Mouse (Mus musculus): Measurements from ENCODE around the gene Btf3l4. TPM values are rescaled to one million over a fixed set of nuclear protein-coding genes. Genes with fewer than 3 reads are reported as not detected.

The Btf3l4 gene
- polyA plus RNA-seq, 1 experiment: 93.9 TPM

GRCm38 (mm10) chr4:108826096-108826495 lies 7.3 kb downstream of the Btf3l4 start:
- DNase-seq (ENCODE audit: extremely low spot score in 1 of 2, low spot score in 1 of 2): no peak

GRCm38 (mm10) chr4:108825677-108826076 lies 7.7 kb downstream of the Btf3l4 start:
- DNase-seq (ENCODE audit: extremely low spot score in 1 of 2, low spot score in 1 of 2): no peak

GRCm38 (mm10) chr4:108811550-108811949 lies 21.9 kb downstream of the Btf3l4 start:
- no peak for DNase-seq (ENCODE audit: extremely low spot score in 1 of 2, low spot score in 1 of 2)

DNA sequence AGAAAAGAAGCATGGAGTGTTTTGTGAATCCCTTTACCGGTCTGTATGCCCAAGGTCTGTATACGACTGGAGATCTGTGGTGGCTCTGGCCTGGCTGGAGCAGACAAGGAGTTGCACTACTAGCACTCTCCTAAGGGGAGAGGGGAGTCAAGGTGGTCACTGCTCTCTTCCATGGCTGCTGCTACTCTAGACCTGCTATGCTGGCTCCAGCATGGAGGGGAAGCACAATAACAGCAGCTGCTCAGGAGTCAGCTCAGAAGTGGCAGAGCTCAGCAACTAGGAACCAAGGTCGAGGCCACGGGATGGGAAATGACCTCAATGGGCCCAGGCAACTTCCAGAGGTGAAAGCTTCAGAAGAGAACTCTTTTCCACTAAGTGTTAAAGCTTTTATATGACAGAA lies 22.3 kb downstream of the Btf3l4 start:
- DNase-seq (ENCODE audit: extremely low spot score in 1 of 2, low spot score in 1 of 2): no peak

- DNase-seq (ENCODE audit: extremely low spot score in 1 of 2, low spot score in 1 of 2): no peak
Measured at GRCm38 (mm10) chr4:108803535-108803934, 29.9 kb downstream of the Btf3l4 start.

DNA sequence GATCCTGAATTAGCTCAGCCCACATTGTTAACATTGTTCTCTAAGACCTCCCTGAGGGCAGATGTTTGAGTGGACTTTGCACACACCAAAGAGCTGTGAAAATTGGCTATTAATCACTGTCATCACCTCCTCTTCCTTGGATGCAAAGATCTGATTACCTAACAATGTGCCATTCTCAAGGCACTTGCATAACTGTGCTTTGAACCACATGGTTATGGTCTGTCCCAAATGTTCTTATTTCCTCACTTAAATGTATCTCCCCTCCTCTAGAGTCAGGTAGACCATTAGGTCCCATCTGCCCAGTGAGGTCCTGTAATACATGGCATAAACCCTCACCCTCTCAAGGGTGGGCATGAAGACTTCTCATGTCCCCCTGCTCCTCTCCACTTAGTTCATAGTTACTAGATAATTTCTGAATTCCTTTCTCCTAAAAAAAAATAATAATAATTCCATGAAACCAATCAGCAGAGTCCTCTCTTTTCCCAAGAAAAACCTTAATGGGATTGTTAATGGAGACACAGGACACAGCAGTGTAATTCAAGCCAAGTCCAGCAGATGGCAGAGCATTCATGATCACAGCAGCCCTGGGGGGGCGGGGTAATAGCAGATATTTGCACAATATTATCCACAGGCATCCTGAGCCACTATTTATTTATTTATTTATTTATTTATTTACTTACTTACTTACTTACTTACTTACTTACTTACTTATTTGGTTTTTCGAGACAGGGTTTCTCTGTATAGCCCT lies 35.2 kb downstream of the Btf3l4 start:
- DNase-seq (ENCODE audit: extremely low spot score in 1 of 2, low spot score in 1 of 2): peak in 1 of 2 experiments; percentile 85

GRCm38 (mm10) chr4:108796701-108797100 lies 36.7 kb downstream of the Btf3l4 start:
- DNase-seq (ENCODE audit: extremely low spot score in 1 of 2, low spot score in 1 of 2): no peak

DNA sequence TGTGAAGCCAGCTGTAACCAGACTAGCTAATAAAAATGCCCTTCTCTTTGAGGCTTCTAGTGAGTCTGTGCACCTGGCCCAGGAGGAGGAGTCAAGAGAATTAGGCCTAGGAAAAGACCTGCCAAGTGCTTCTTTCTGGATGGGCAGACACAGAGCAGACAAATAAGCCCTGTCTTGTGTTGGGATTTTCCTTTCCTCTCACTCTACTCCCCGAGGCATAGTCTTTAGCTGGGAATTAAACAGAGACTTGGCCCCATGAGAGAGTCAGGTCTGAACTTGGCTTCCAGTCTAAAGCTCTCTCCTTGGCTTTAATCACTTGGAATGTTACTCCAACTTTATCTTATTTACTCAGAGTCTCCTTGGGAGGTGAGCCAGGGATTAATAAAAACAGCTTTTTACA lies 39.5 kb downstream of the Btf3l4 start:
- DNase-seq (ENCODE audit: extremely low spot score in 1 of 2, low spot score in 1 of 2): no peak

- no peak for DNase-seq (ENCODE audit: extremely low spot score in 1 of 2, low spot score in 1 of 2)
Measured at GRCm38 (mm10) chr4:108790507-108790906, 42.9 kb downstream of the Btf3l4 start.

GRCm38 (mm10) chr4:108789258-108789936 lies 44.0 kb downstream of the Btf3l4 start:
- DNase-seq (ENCODE audit: extremely low spot score in 1 of 2, low spot score in 1 of 2): no peak

DNA sequence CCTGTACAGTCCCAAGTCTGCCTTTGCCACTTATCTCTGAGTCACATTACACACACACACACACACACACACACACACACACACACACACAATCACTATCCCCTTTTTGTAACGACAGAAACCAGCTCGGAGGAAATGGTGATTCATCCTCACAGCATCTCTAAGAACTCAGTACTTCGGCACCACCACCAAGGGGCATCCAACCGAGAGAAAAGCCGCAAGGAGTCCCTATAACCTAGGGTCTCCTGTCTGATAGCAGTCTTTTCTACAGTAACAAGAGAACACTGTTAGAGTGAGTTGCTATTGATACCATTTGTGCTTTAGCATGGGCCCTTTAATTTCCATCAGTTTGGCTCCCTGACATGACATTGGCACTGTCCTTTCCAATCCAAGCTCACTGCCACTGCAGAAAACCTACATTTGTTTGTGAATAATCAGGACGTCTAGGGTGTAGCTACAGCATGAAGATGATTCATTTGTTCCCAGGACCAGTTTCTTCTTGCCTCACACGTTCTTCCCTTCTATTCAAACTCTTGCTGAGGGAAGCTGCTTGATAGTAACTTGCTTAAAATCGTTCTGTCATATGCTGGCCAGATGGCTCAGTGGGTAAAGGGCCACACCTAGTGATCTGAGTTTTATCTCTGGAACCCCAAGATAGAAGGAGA lies 50.9 kb downstream of the Btf3l4 start:
- peak; percentile 15 to 70 for DNase-seq (ENCODE audit: extremely low spot score in 1 of 2, low spot score in 1 of 2)

GRCm38 (mm10) chr4:108781596-108781995 lies 51.8 kb downstream of the Btf3l4 start:
- DNase-seq (ENCODE audit: extremely low spot score in 1 of 2, low spot score in 1 of 2): peak in 1 of 2 experiments; percentile 36

DNA sequence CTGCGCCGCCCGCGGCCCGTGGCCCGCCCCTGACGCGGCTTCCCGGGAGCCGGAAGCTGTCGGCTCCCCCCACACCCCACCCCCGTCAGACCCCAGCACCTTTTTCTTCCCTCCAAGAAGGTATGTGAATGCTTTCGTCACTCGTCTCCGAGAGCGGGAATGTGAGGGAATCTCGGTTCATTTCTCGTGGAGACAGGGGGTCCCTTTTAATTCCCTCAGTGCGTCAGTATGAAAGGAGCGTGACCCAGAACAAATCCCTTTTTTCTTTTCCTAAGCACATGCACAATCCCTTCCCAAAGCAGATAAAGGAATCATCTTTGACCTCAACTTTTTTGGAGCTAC lies 52.6 kb downstream of the Btf3l4 start:
- no peak for DNase-seq (ENCODE audit: extremely low spot score in 1 of 2, low spot score in 1 of 2)

DNA sequence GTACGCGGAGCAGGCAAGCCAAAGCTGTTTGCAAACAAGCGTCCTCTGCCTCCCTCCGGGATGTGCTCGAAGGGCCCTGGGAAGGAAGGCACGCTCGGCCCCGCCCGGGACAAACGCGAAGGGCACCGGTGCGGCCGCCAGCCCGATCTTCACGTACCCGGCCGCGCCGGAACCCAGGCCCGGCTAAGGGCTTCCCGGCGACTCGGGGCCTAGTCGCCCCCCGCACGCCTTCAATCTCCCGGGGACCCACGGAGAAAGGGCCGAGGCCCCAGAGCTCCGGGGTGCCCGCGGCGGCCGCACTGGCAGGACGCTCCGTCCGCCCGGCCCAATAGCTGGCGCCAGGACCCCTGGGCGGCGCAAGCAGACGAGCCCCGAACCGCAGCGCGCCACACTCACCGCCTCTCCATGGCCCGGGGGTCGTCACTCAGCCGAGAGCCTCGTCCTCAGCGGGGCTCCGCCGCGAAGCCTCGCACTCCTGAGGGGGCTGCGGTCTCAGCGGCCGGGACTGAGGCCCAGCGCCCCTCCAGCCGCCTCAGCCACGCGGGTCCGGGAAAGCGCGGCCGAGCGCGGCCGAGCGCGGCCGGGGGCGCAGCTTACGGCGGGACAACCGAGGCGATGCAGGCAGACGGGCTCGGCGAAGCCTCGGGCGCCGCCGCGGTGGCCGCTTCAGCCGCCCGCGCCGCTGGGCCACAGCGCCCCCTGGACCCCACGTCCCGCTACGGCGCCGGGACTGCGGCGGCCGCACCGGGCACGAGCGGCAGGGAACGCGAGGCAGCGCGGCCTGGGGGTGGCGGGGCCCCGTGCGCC lies 53.2 kb downstream of the Btf3l4 start, which contains the start of gene Zfyve9:
Zfyve9 (minus strand) TSS at position 742 of the 807 bp plus-strand sequence.
- DNase-seq (ENCODE audit: extremely low spot score in 1 of 2, low spot score in 1 of 2): peak; percentile 14 to 74

- DNase-seq (ENCODE audit: extremely low spot score in 1 of 2, low spot score in 1 of 2): peak in 1 of 2 experiments; percentile 50
Measured at GRCm38 (mm10) chr4:108779763-108780056, 53.7 kb downstream of the Btf3l4 start.

DNA sequence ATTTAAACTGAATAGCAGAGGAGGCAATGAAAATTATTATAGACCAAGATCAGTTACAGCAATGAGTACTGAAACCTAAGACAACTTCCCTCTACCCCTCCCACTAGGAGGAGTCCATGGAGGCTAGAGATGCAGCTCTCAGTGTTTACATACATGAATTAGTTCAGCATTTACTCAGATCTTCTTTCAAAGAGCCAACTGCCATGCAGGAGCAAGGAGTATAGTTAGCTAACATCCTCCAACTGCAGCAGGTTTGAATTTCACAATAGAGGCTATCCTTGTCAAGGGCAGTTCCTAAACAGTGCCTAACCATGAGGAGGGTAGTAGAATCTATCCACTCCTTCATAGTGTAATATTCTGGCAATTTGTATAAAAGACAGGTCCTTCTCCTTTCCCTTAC lies 64.9 kb downstream of the Btf3l4 start:
- no peak for DNase-seq (ENCODE audit: extremely low spot score in 1 of 2, low spot score in 1 of 2)

Other genes with a start within 250 kb of the Btf3l4 start
- 46.6 and 51.7 TPM in 2 replicates for gene Cc2d1b, start 213.7 kb downstream of the Btf3l4 start, polyA plus RNA-seq (2012; rRNA removed)
- 0.48 and 0.60 TPM in 2 replicates for gene 3110021N24Rik, start 114.0 kb downstream of the Btf3l4 start, polyA plus RNA-seq (2012; rRNA removed)
- 21.9 TPM in 2 replicates for gene Zfyve9, start 52.8 kb downstream of the Btf3l4 start, polyA plus RNA-seq (2012; rRNA removed)
- 41.0 and 41.1 TPM in 2 replicates for gene Txndc12, start 987 bp upstream of the Btf3l4 start, polyA plus RNA-seq (2012; rRNA removed)
- 16.1 and 18.8 TPM in 2 replicates for gene Kti12, start 14.2 kb upstream of the Btf3l4 start, polyA plus RNA-seq (2012; rRNA removed)
- 0.14 and 0.17 TPM in 2 replicates for gene A730015C16Rik, start 15.0 kb upstream of the Btf3l4 start, polyA plus RNA-seq (2012; rRNA removed)
- gene Rab3b, start 45.4 kb upstream of the Btf3l4 start, polyA plus RNA-seq (2012; rRNA removed): 188 and 219 TPM in 2 replicates
- 122 and 151 TPM in 2 replicates for gene Nrd1, start 167.0 kb upstream of the Btf3l4 start, polyA plus RNA-seq (2012; rRNA removed)

All from frontal cortex, adult 2 months (tissue).